Mouse (Mus musculus) spleen, adult 2 months (tissue): Measurements from ENCODE around the gene Adcy5.

Experiments
- CTCF ChIP-seq: fragments of 200-500 bp; IDR thresholded peaks from 2 replicates; pipeline ENCODE4 v1.5.1; 2011; ENCODE audit warnings: mild to moderate bottlenecking, inconsistent platforms; ENCODE audit not compliant: insufficient read depth, insufficient read length, insufficient replicate concordance; ENCODE audit errors: extremely low read depth
- POLR2A ChIP-seq: fragments of 200-500 bp; IDR thresholded peaks from 2 replicates; pipeline ENCODE4 v1.6.1; 2011; ENCODE audit warnings: low read depth, low read length, inconsistent platforms

DNA sequence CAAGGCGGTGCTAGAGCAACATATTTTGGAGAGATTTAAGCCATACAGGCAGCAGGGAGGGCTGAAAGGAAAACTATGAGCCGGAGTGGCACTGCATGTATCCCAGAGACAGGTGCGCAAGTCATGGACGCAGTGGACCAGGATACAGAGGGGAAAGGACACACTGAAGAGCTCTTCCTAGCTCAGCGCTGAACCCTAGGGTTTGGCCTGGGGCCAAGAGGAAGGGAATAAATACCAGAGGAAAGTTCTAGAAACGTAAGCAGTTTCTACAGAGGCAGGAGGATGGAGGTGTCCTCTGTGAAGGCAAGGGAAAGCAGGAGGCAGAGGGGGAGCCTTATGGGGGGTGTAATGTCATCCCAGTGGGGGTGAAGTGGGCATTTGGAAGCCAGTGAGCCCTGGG lies 97.0 kb downstream of the Adcy5 start:
- TF ChIP-seq CTCF (no peak), POLR2A (no peak)
